Mouse (Mus musculus) cerebellum, adult 18-20 months (tissue): ENCODE data around the gene 4930519G04Rik.
"Not testable (repeated sequence)": the region's sequence is repeated elsewhere in the genome, so short reads cannot be mapped to it uniquely, and the experiment has no call there.

Experiments used
- DNase-seq, 2 experiments: peaks; one replicate each; pipeline ENCODE4 v3.0.0; 2021

Gene 4930519G04Rik

GRCm38 (mm10) chr5:114915854-114916253 is 62.4 kb downstream of the 4930519G04Rik start:
- no peak for DNase-seq

GRCm38 (mm10) chr5:114916777-114917176 is 63.3 kb downstream of the 4930519G04Rik start:
- DNase-seq: no peak

GRCm38 (mm10) chr5:114917357-114917756 is 63.9 kb downstream of the 4930519G04Rik start:
- DNase-seq: not testable (repeated sequence)

GRCm38 (mm10) chr5:114921551-114922365 is 68.3 kb downstream of the 4930519G04Rik start:
- DNase-seq: no peak

GRCm38 (mm10) chr5:114922366-114922731 is 68.9 kb downstream of the 4930519G04Rik start:
- no peak for DNase-seq

- DNase-seq: no peak
Measured at GRCm38 (mm10) chr5:114922998-114923473, 69.6 kb downstream of the 4930519G04Rik start, which contains the start of gene Oasl1. TSS of gene Oasl1 (plus strand) at chr5:114923240.

GRCm38 (mm10) chr5:114926153-114926684 is 72.8 kb downstream of the 4930519G04Rik start:
- DNase-seq: no peak

- DNase-seq: no peak
Measured at GRCm38 (mm10) chr5:114926753-114927152, 73.3 kb downstream of the 4930519G04Rik start.

- DNase-seq: no peak
Measured at GRCm38 (mm10) chr5:114931626-114932025, 78.2 kb downstream of the 4930519G04Rik start.

GRCm38 (mm10) chr5:114933206-114933605 is 79.7 kb downstream of the 4930519G04Rik start:
- no peak for DNase-seq
